Mouse (Mus musculus) stomach, embryonic 16.5 days (tissue): ENCODE measurements around the gene Atp5l. TPM values are rescaled to one million over a fixed set of nuclear protein-coding genes. Genes with fewer than 3 reads are reported as not detected.

Experiments used
- ATAC-seq: fragments of 200-750 bp; cut with Nextera tagmentation; 2 replicates; pipeline ENCODE4 v1.8.0; 2017; ENCODE audit warnings: moderate number of reproducible peaks, moderate TSS enrichment; ENCODE audit not compliant: insufficient read depth, low FRiP score
- H3K27ac ChIP-seq: fragments of 300-500 bp; sonication (generic); 2 replicates; pipeline ENCODE4 v1.5.1; 2014; ENCODE audit warnings: low read length
- H3K27me3 ChIP-seq: fragments of 300-500 bp; sonication (generic); 2 replicates; pipeline ENCODE4 v1.6.1; 2014; ENCODE audit warnings: low read length, control low read depth, mixed read lengths; ENCODE audit not compliant: control insufficient read depth, insufficient read depth
- H3K36me3 ChIP-seq: fragments of 300-500 bp; sonication (generic); 2 replicates; pipeline ENCODE4 v1.6.1; 2014; ENCODE audit warnings: low read length; ENCODE audit not compliant: control insufficient read depth, insufficient read depth
- H3K4me1 ChIP-seq: fragments of 300-500 bp; sonication (generic); 2 replicates; pipeline ENCODE4 v1.6.1; 2014; ENCODE audit warnings: low read length, control low read depth, mixed read lengths; ENCODE audit not compliant: control insufficient read depth, insufficient read depth
- H3K4me2 ChIP-seq: fragments of 300-500 bp; sonication (generic); 2 replicates; pipeline ENCODE4 v1.6.1; 2014; ENCODE audit warnings: low read depth, low read length, mixed read lengths
- H3K4me3 ChIP-seq: fragments of 300-500 bp; sonication (generic); replicated peaks from 2 replicates; pipeline ENCODE4 v1.5.1; 2014; ENCODE audit warnings: mild to moderate bottlenecking, low read length
- H3K9ac ChIP-seq: fragments of 300-500 bp; sonication (generic); 2 replicates; pipeline ENCODE4 v1.6.1; 2014; ENCODE audit warnings: low read length
- H3K9me3 ChIP-seq: fragments of 300-500 bp; sonication (generic); replicated peaks from 2 replicates; pipeline ENCODE4 v1.6.1; 2016; ENCODE audit warnings: low read length, control low read depth; ENCODE audit not compliant: control insufficient read depth
- WGBS: fragments of 180-500 bp; shearing (Covaris S2); extraction: QIAGEN DNeasy Blood & Tissue Kit; methylation state at CpG from one replicate; pipeline ENCODE4 v1.1.7; 2014; 5-methylcytosine and 5-hydroxymethylcytosine counted together
- polyA plus RNA-seq: library from polyadenylated mRNA; unstranded; fragments of >200 nt; fragmentation: Nextera tagmentation; extraction: Ambion mirVana; gene quantifications from 2 replicates; pipeline ENCODE4 v1.2.1, GENCODE M21; 2015

Gene Atp5l
- polyA plus RNA-seq, 1 experiment from 2014 or later, result 783 TPM

- Histone ChIP-seq H3K36me3 (no peaks in the 10 kb centered on the region), H3K4me1 (no peaks in the 10 kb centered on the region; the same call in 1 of the 2 replicates), H3K4me3 (no peak overlapping the region), H3K9ac (no peak overlapping the region), H3K27ac (no peak overlapping the region), H3K27me3 (no peaks in the 10 kb centered on the region), H3K9me3 (no peaks in the 10 kb centered on the region), H3K4me2 (no peak overlapping the region)
- 87% methylated on average over 7 of the region's 7 CpGs for WGBS
- ATAC-seq, result no peak
Observed at GRCm38 (mm10) chr9:44888114-44888624, 32.4 kb downstream of the Atp5l start.

DNA sequence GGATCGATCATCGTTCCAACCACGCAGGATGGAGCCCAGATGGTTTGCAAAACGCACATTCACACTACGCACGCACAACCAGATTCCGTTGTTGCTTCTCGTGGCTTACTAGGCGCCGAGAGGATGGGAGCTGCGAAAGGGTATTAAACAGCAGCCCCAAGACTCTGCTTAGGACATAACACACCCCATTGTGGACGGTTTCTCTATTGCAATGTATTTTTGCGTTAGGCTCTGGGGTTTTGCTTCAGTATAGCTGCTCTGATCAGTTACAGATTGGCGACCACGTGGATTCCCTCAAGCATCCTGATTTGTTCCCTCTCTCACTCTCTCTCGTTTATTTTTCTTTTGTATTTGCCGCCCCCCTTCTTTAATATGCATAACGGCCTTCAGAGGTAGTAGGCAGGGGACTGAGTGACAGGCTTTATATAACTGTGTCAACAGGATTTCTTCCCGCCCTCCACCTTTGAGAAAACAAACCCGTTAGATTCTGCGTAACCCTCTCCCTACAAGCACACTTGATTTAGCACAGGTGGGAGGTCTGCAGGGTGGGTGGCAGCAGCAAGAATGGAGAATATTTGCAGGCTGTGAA lies 37.5 kb downstream of the Atp5l start:
- no peaks in the 10 kb centered on the region for H3K9me3 ChIP-seq
- no peaks in the 10 kb centered on the region for H3K36me3 ChIP-seq
- peak overlapping the region; percentile 94 for H3K4me3 ChIP-seq
- ATAC-seq, result no peak
- under 1% methylated on average over 21 of the region's 21 CpGs for WGBS
- H3K9ac ChIP-seq, result peak overlapping the region; percentile 86; the same call in 1 of the 2 replicates
- peak overlapping the region; percentile 24; the same call in 1 of the 2 replicates for H3K27ac ChIP-seq
- H3K4me2 ChIP-seq, result peak overlapping the region; percentile 99
- no peaks in the 10 kb centered on the region for H3K27me3 ChIP-seq
- H3K4me1 ChIP-seq, result peaks cover 21% of the 10 kb centered on the region

DNA sequence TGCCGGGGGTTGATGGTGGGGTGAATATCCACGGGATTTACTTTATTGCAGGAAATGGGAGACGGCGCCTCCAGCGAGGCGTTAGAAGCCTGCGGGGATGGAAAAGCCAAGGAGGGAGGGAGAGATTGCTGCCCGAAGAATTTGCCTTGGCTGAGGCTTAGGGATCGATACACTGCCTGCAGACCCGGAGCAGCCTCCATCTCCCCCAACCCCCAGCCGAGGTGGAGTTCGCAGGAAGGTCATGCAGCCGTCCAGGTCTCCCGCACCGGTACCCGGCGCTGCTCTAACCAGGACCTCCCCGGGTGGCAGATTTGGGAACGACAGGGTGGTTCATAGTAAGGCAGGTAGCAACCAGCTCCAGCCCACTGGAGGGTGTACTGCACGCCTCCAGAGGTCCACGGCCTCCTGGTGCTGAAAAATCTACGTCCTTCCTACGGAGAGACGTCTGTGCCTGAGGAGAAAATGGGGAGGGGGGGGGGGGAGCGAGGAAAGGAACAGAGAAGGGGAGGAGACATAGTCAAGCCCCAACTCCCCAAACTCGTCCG lies 38.0 kb downstream of the Atp5l start:
- Histone ChIP-seq H3K27me3 (no peaks in the 10 kb centered on the region), H3K4me2 (peak overlapping the region; percentile 99), H3K9ac (peak overlapping the region; percentile 86), H3K36me3 (no peaks in the 10 kb centered on the region), H3K4me1 (peaks cover 27% of the 10 kb centered on the region), H3K27ac (peak overlapping the region; percentile 98), H3K9me3 (no peaks in the 10 kb centered on the region), H3K4me3 (peak overlapping the region; percentile 94)
- WGBS, result under 1% methylated on average over 26 of the region's 27 CpGs
- ATAC-seq, result peak; percentile 5; the same call in 1 of the 2 replicates

- peaks cover 32% of the 10 kb centered on the region for H3K4me1 ChIP-seq
- peak overlapping the region; percentile 99 for H3K4me2 ChIP-seq
- under 1% methylated on average over 29 of the region's 29 CpGs for WGBS
- ATAC-seq, result peak; percentile 76
- no peaks in the 10 kb centered on the region for H3K9me3 ChIP-seq
- no peaks in the 10 kb centered on the region for H3K36me3 ChIP-seq
- peak overlapping the region; percentile 94 for H3K4me3 ChIP-seq
- H3K27ac ChIP-seq, result peak overlapping the region; percentile 98
- H3K9ac ChIP-seq, result peak overlapping the region; percentile 86
- no peaks in the 10 kb centered on the region for H3K27me3 ChIP-seq
Observed at GRCm38 (mm10) chr9:44881941-44882435, 38.6 kb downstream of the Atp5l start.

DNA sequence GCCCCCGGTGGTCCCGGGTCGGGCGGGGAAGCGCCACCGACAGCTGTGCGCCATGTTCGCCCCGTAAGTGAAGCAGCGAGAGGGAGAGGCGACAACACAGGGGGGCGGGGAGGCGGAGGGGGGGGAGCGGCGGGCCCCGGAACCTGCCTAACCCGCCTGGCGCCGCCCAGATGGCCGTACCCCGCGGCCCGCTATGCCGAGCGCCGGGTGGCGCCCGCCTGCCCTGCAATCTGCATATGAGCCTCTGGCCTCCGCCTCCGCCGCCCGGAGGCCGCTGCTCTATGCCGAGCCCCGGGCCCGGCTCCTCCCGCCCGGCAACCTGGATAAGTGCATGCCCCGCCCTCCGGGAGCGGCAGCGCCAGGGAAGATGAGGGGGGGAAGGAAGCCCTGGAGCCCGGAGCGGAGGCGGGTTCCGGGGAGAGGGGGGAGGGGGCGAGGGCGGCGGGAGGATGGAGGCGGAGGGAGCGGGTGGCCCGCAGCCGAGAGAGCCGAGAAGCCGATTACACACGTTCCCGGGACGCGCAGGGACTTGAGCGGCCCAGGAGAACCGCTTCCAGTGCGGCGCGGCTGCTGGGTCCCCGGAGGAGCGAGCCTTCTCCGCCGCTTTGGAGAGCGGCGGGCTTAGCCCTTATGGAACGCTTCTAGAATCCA lies 39.2 kb downstream of the Atp5l start, which contains the start of gene Kmt2a:
Gene Kmt2a, minus strand, starts transcription at position 76 of the 651 bp plus-strand sequence.
- Histone ChIP-seq H3K27ac (peak within 1 kb of the TSS; percentile 98), H3K4me2 (peak within 1 kb of the TSS; percentile 99), H3K4me1 (peaks cover 36% of the 10 kb centered on the region), H3K9me3 (no peaks in the 10 kb centered on the region), H3K36me3 (no peaks in the 10 kb centered on the region), H3K9ac (peak within 1 kb of the TSS; percentile 96), H3K27me3 (no peaks in the 10 kb centered on the region), H3K4me3 (peak within 1 kb of the TSS; percentile 94)
- peak; percentile 88 for ATAC-seq
- under 1% methylated on average over 68 of the region's 71 CpGs for WGBS

GRCm38 (mm10) chr9:44880309-44881081 lies 40.0 kb downstream of the Atp5l start:
- peak overlapping the region; percentile 89 for H3K4me2 ChIP-seq
- peak; percentile 23 for ATAC-seq
- H3K36me3 ChIP-seq, result no peaks in the 10 kb centered on the region
- peak overlapping the region; percentile 94 for H3K4me3 ChIP-seq
- peaks cover 37% of the 10 kb centered on the region for H3K4me1 ChIP-seq
- H3K9me3 ChIP-seq, result no peaks in the 10 kb centered on the region
- no peaks in the 10 kb centered on the region for H3K27me3 ChIP-seq
- peak overlapping the region; percentile 93 for H3K27ac ChIP-seq
- H3K9ac ChIP-seq, result peak overlapping the region; percentile 96
- under 1% methylated on average over 35 of the region's 44 CpGs for WGBS

- Histone ChIP-seq H3K9me3 (no peaks in the 10 kb centered on the region), H3K27me3 (no peaks in the 10 kb centered on the region), H3K4me3 (peak overlapping the region; percentile 94), H3K36me3 (no peaks in the 10 kb centered on the region), H3K27ac (peak overlapping the region; percentile 58), H3K4me2 (peak overlapping the region; percentile 89), H3K4me1 (peaks cover 39% of the 10 kb centered on the region), H3K9ac (peak overlapping the region; percentile 96)
- no peak for ATAC-seq
- 2% methylated on average over 13 of the region's 13 CpGs for WGBS
Observed at GRCm38 (mm10) chr9:44879694-44880271, 40.8 kb downstream of the Atp5l start.

DNA sequence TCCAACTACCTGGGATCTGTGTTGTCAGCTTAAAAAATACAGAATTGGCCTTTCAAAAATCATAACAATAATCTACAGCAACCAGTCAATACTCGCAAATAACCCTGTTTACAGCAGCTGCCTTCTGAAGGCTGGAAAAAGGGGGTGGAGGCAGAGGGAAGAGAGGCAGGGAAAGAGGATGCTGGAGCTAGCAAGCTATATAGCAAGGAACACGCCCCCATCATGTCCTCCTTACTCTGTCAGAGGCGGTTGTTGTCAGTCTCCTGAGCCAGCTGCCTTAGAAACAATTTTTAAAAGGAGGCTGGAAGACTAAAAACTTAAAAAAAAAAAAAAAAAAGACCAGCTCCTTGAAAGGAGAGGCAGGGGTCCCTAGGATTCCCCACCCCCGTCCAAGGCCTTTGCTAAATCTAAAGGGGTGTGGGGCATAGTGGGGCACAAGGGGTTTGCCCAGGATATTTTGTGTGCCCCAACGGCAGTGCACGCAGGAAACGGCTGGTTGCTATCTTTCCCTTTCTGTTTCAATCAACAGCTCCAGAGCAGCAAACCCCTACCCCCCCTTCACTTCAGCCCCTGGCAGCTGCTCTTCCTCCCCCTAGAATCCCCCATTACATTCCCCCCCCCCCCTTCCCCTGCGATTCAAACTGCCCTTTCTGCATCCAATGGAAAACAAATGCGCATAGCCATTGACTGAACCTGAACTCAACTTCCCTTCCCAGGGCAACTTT lies 41.6 kb downstream of the Atp5l start:
- no peak for ATAC-seq
- Histone ChIP-seq H3K27ac (peak overlapping the region; percentile 58; the same call in 1 of the 2 replicates), H3K9me3 (no peaks in the 10 kb centered on the region), H3K4me3 (peak overlapping the region; percentile 94), H3K4me1 (peaks cover 43% of the 10 kb centered on the region), H3K27me3 (no peaks in the 10 kb centered on the region), H3K36me3 (no peaks in the 10 kb centered on the region), H3K4me2 (peak overlapping the region; percentile 89), H3K9ac (peak overlapping the region; percentile 96)
- WGBS, result 24% methylated on average over 9 of the region's 9 CpGs
